Mouse (Mus musculus): Measurements from ENCODE around the gene Crocc2.
"Not testable (repeated sequence)": the region's sequence is repeated elsewhere in the genome, so short reads cannot be mapped to it uniquely, and the experiment has no call there.

The Crocc2 gene

GRCm38 (mm10) chr1:93161921-93162320, 6.6 kb upstream of the Crocc2 start:
- DNase-seq (ENCODE audit: low spot score in 2 of 2), result no peak

GRCm38 (mm10) chr1:93162588-93162987, 5.9 kb upstream of the Crocc2 start:
- no peak for DNase-seq (ENCODE audit: low spot score in 2 of 2)

GRCm38 (mm10) chr1:93165447-93165846, 3.1 kb upstream of the Crocc2 start:
- no peak for DNase-seq (ENCODE audit: low spot score in 2 of 2)

- no peak for DNase-seq (ENCODE audit: low spot score in 2 of 2)
Observed at GRCm38 (mm10) chr1:93166346-93167079, 2.0 kb upstream of the Crocc2 start.

- no peak for DNase-seq (ENCODE audit: low spot score in 2 of 2)
Observed at GRCm38 (mm10) chr1:93173665-93174064, 5.1 kb downstream of the Crocc2 start.

GRCm38 (mm10) chr1:93174399-93174798, 5.9 kb downstream of the Crocc2 start:
- peak; percentile 72 to 89 for DNase-seq (ENCODE audit: low spot score in 2 of 2)

GRCm38 (mm10) chr1:93175849-93176248, 7.3 kb downstream of the Crocc2 start:
- DNase-seq (ENCODE audit: low spot score in 2 of 2), result no peak

GRCm38 (mm10) chr1:93176525-93177332, 8.2 kb downstream of the Crocc2 start:
- DNase-seq (ENCODE audit: low spot score in 2 of 2), result peak in 1 of 2 experiments; percentile 52

GRCm38 (mm10) chr1:93182281-93182680, 13.8 kb downstream of the Crocc2 start:
- no peak for DNase-seq (ENCODE audit: low spot score in 2 of 2)

- peak in 1 of 2 experiments; percentile 57 for DNase-seq (ENCODE audit: low spot score in 2 of 2)
Observed at GRCm38 (mm10) chr1:93184071-93184828, 15.7 kb downstream of the Crocc2 start.

GRCm38 (mm10) chr1:93190726-93191305, 22.3 kb downstream of the Crocc2 start:
- DNase-seq (ENCODE audit: low spot score in 2 of 2), result peak in 1 of 2 experiments; percentile 49

GRCm38 (mm10) chr1:93194961-93195360, 26.4 kb downstream of the Crocc2 start:
- no peak for DNase-seq (ENCODE audit: low spot score in 2 of 2)

- not testable (repeated sequence) for DNase-seq (ENCODE audit: low spot score in 2 of 2)
Observed at GRCm38 (mm10) chr1:93197454-93197853, 28.9 kb downstream of the Crocc2 start.

GRCm38 (mm10) chr1:93197916-93198315, 29.4 kb downstream of the Crocc2 start:
- no peak for DNase-seq (ENCODE audit: low spot score in 2 of 2)

- no peak for DNase-seq (ENCODE audit: low spot score in 2 of 2)
Observed at GRCm38 (mm10) chr1:93206277-93206970, 37.9 kb downstream of the Crocc2 start.

- no peak for DNase-seq (ENCODE audit: low spot score in 2 of 2)
Observed at GRCm38 (mm10) chr1:93207536-93208064, 39.1 kb downstream of the Crocc2 start.

- peak; percentile 58 to 79 for DNase-seq (ENCODE audit: low spot score in 2 of 2)
Observed at GRCm38 (mm10) chr1:93210213-93210641, 41.7 kb downstream of the Crocc2 start.

GRCm38 (mm10) chr1:93211019-93211418, 42.5 kb downstream of the Crocc2 start:
- DNase-seq (ENCODE audit: low spot score in 2 of 2), result no peak

- DNase-seq (ENCODE audit: low spot score in 2 of 2), result no peak
Observed at GRCm38 (mm10) chr1:93211549-93212220, 43.2 kb downstream of the Crocc2 start.

- DNase-seq (ENCODE audit: low spot score in 2 of 2), result no peak
Observed at GRCm38 (mm10) chr1:93212441-93212840, 43.9 kb downstream of the Crocc2 start.

Measured in cerebellum, postnatal 4 days (tissue).